Mouse (Mus musculus): Measurements from ENCODE around the gene Prrx2. TPM values are rescaled to one million over a fixed set of nuclear protein-coding genes. Genes with fewer than 3 reads are reported as not detected.

The Prrx2 gene
- polyA plus RNA-seq, 1 experiment, result 2.5 TPM

GRCm38 (mm10) chr2:30862081-30862480 is 27.3 kb downstream of the Prrx2 start:
- TF ChIP-seq POLR2A (IDR thresholded peaks at IDR 0.05; ENCODE audit: control insufficient read depth, extremely low read depth, insufficient read depth, low read length, poor library complexity) (no peak), CTCF (IDR thresholded peaks at IDR 0.05; ENCODE audit: borderline replicate concordance, control insufficient read depth, extremely low read depth, insufficient read depth, low read length, poor library complexity) (no peak)
- Histone ChIP-seq H3K36me3 (ENCODE audit: control insufficient read depth, insufficient read depth, low read length) (no peaks in the 10 kb centered on the region), H3K4me1 (replicated peaks; ENCODE audit: control insufficient read depth, insufficient read depth, low read length) (no peaks in the 10 kb centered on the region), H3K27me3 (ENCODE audit: control insufficient read depth, insufficient read depth, low read length) (peaks cover 4% of the 10 kb centered on the region; the same call in 1 of the 2 replicates), H3K27ac (ENCODE audit: control insufficient read depth, insufficient read depth, low read length) (no peak overlapping the region), H3K4me3 (ENCODE audit: control insufficient read depth, insufficient read depth, low read length) (no peak overlapping the region)
- no peak for DNase-seq
- 75% methylated on average over 4 of the region's 4 CpGs for WGBS

GRCm38 (mm10) chr2:30863574-30863973 is 28.8 kb downstream of the Prrx2 start:
- no peak for DNase-seq
- peaks cover 4% of the 10 kb centered on the region; the same call in 1 of the 2 replicates for H3K27me3 ChIP-seq (ENCODE audit: control insufficient read depth, insufficient read depth, low read length)
- H3K27ac ChIP-seq (ENCODE audit: control insufficient read depth, insufficient read depth, low read length), result no peak overlapping the region
- H3K36me3 ChIP-seq (ENCODE audit: control insufficient read depth, insufficient read depth, low read length), result no peaks in the 10 kb centered on the region
- WGBS, result 81% methylated on average over 9 of the region's 9 CpGs
- no peak overlapping the region for H3K4me3 ChIP-seq (ENCODE audit: control insufficient read depth, insufficient read depth, low read length)
- no peaks in the 10 kb centered on the region for H3K4me1 ChIP-seq (replicated peaks; ENCODE audit: control insufficient read depth, insufficient read depth, low read length)
- TF ChIP-seq CTCF (IDR thresholded peaks at IDR 0.05; ENCODE audit: borderline replicate concordance, control insufficient read depth, extremely low read depth, insufficient read depth, low read length, poor library complexity) (no peak), POLR2A (IDR thresholded peaks at IDR 0.05; ENCODE audit: control insufficient read depth, extremely low read depth, insufficient read depth, low read length, poor library complexity) (no peak)

GRCm38 (mm10) chr2:30864968-30865381 is 30.2 kb downstream of the Prrx2 start:
- H3K36me3 ChIP-seq (ENCODE audit: control insufficient read depth, insufficient read depth, low read length), result no peaks in the 10 kb centered on the region
- 6% methylated on average over 35 of the region's 35 CpGs for WGBS
- TF ChIP-seq POLR2A (IDR thresholded peaks at IDR 0.05; ENCODE audit: control insufficient read depth, extremely low read depth, insufficient read depth, low read length, poor library complexity), result no peak
- TF ChIP-seq CTCF (IDR thresholded peaks at IDR 0.05; ENCODE audit: borderline replicate concordance, control insufficient read depth, extremely low read depth, insufficient read depth, low read length, poor library complexity), result no peak
- H3K27me3 ChIP-seq (ENCODE audit: control insufficient read depth, insufficient read depth, low read length), result peaks cover 4% of the 10 kb centered on the region; the same call in 1 of the 2 replicates
- no peak overlapping the region for H3K27ac ChIP-seq (ENCODE audit: control insufficient read depth, insufficient read depth, low read length)
- H3K4me3 ChIP-seq (ENCODE audit: control insufficient read depth, insufficient read depth, low read length), result no peak overlapping the region
- H3K4me1 ChIP-seq (replicated peaks; ENCODE audit: control insufficient read depth, insufficient read depth, low read length), result no peaks in the 10 kb centered on the region
- no peak for DNase-seq

GRCm38 (mm10) chr2:30865426-30865825 is 30.7 kb downstream of the Prrx2 start:
- TF ChIP-seq CTCF (IDR thresholded peaks at IDR 0.05; ENCODE audit: borderline replicate concordance, control insufficient read depth, extremely low read depth, insufficient read depth, low read length, poor library complexity) (no peak), POLR2A (IDR thresholded peaks at IDR 0.05; ENCODE audit: control insufficient read depth, extremely low read depth, insufficient read depth, low read length, poor library complexity) (no peak)
- Histone ChIP-seq H3K4me1 (replicated peaks; ENCODE audit: control insufficient read depth, insufficient read depth, low read length) (no peaks in the 10 kb centered on the region), H3K4me3 (ENCODE audit: control insufficient read depth, insufficient read depth, low read length) (no peak overlapping the region), H3K27ac (ENCODE audit: control insufficient read depth, insufficient read depth, low read length) (no peak overlapping the region), H3K36me3 (ENCODE audit: control insufficient read depth, insufficient read depth, low read length) (no peaks in the 10 kb centered on the region), H3K27me3 (ENCODE audit: control insufficient read depth, insufficient read depth, low read length) (peaks cover 4% of the 10 kb centered on the region; the same call in 1 of the 2 replicates)
- DNase-seq, result no peak
- 74% methylated on average over 3 of the region's 3 CpGs for WGBS

GRCm38 (mm10) chr2:30870863-30871262 is 36.1 kb downstream of the Prrx2 start:
- Histone ChIP-seq H3K27me3 (ENCODE audit: control insufficient read depth, insufficient read depth, low read length) (no peaks in the 10 kb centered on the region; the same call in 1 of the 2 replicates), H3K27ac (ENCODE audit: control insufficient read depth, insufficient read depth, low read length) (no peak overlapping the region), H3K36me3 (ENCODE audit: control insufficient read depth, insufficient read depth, low read length) (no peaks in the 10 kb centered on the region), H3K4me1 (replicated peaks; ENCODE audit: control insufficient read depth, insufficient read depth, low read length) (no peaks in the 10 kb centered on the region), H3K4me3 (ENCODE audit: control insufficient read depth, insufficient read depth, low read length) (no peak overlapping the region)
- no peak for DNase-seq
- WGBS, result 80% methylated on average over 8 of the region's 8 CpGs
- TF ChIP-seq POLR2A (IDR thresholded peaks at IDR 0.05; ENCODE audit: control insufficient read depth, extremely low read depth, insufficient read depth, low read length, poor library complexity) (no peak), CTCF (IDR thresholded peaks at IDR 0.05; ENCODE audit: borderline replicate concordance, control insufficient read depth, extremely low read depth, insufficient read depth, low read length, poor library complexity) (no peak)

- no peaks in the 10 kb centered on the region for H3K27me3 ChIP-seq (ENCODE audit: control insufficient read depth, insufficient read depth, low read length)
- WGBS, result 91% methylated on average over 6 of the region's 6 CpGs
- no peak for TF ChIP-seq POLR2A (IDR thresholded peaks at IDR 0.05; ENCODE audit: control insufficient read depth, extremely low read depth, insufficient read depth, low read length, poor library complexity)
- no peak for TF ChIP-seq CTCF (IDR thresholded peaks at IDR 0.05; ENCODE audit: borderline replicate concordance, control insufficient read depth, extremely low read depth, insufficient read depth, low read length, poor library complexity)
- H3K36me3 ChIP-seq (ENCODE audit: control insufficient read depth, insufficient read depth, low read length), result no peaks in the 10 kb centered on the region
- H3K4me1 ChIP-seq (replicated peaks; ENCODE audit: control insufficient read depth, insufficient read depth, low read length), result no peaks in the 10 kb centered on the region
- no peak overlapping the region for H3K27ac ChIP-seq (ENCODE audit: control insufficient read depth, insufficient read depth, low read length)
- H3K4me3 ChIP-seq (ENCODE audit: control insufficient read depth, insufficient read depth, low read length), result no peak overlapping the region
- DNase-seq, result no peak
Observed at GRCm38 (mm10) chr2:30872669-30873068, 37.9 kb downstream of the Prrx2 start.

GRCm38 (mm10) chr2:30874445-30874844 is 39.7 kb downstream of the Prrx2 start:
- H3K36me3 ChIP-seq (ENCODE audit: control insufficient read depth, insufficient read depth, low read length), result no peaks in the 10 kb centered on the region
- 82% methylated on average over 10 of the region's 10 CpGs for WGBS
- TF ChIP-seq CTCF (IDR thresholded peaks at IDR 0.05; ENCODE audit: borderline replicate concordance, control insufficient read depth, extremely low read depth, insufficient read depth, low read length, poor library complexity) (no peak), POLR2A (IDR thresholded peaks at IDR 0.05; ENCODE audit: control insufficient read depth, extremely low read depth, insufficient read depth, low read length, poor library complexity) (no peak)
- H3K4me1 ChIP-seq (replicated peaks; ENCODE audit: control insufficient read depth, insufficient read depth, low read length), result no peaks in the 10 kb centered on the region
- H3K27me3 ChIP-seq (ENCODE audit: control insufficient read depth, insufficient read depth, low read length), result no peaks in the 10 kb centered on the region
- DNase-seq, result no peak
- H3K4me3 ChIP-seq (ENCODE audit: control insufficient read depth, insufficient read depth, low read length), result no peak overlapping the region
- H3K27ac ChIP-seq (ENCODE audit: control insufficient read depth, insufficient read depth, low read length), result no peak overlapping the region

Data from thymus, adult 2 months (tissue).